ENCODE assay signal across 8 mouse cellular contexts in the genomic region with DNA sequence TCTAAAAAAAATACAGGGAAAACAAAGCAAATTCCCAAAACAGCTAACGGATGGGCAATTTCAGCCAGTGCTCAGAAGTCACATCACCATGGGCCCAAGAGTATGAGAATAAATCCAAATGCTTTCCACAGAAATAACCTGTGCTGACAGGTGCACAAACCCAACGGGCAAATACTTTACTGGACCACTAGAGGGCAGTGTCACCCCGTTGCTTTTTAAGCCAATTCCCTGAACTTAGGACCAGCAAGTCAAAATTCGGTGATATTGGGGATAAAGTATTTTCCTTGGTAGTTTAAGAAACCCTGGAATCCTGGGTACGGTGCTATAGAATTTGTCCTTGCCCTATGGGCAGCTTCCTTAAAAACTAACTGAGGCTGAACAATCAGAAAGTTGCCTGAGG. TPM values are rescaled to one million over a fixed set of nuclear protein-coding genes. Genes with fewer than 3 reads are reported as not detected.
A peak's percentile ranks its signal among the peaks of the same experiment; 100 is the strongest.
DNase-seq lines count a peak whose midpoint lies in the region; ATAC-seq and TF ChIP-seq lines count a peak whose summit lies in the region.

No protein-coding gene starts in this region.

- peak; percentile 67 for DNase-seq in cerebellum, adult 11 months
- DNase-seq in 3T3-L1 (ENCODE audit: low read depth, low spot score), result peak; percentile 81
- peak; percentile 75 for DNase-seq in adrenal gland, postnatal 25 days
- DNase-seq in embryonic facial prominence, embryonic 14.5 days (ENCODE audit: low spot score), result peak; percentile 71
- peak; percentile 80 to 83 for DNase-seq in kidney, postnatal 4 days
- peak; percentile 36 to 55 for DNase-seq in spleen, adult 2 months (ENCODE audit: low read depth in 1 of 2, low spot score in 2 of 2)

- H3K27me3 ChIP-seq in embryonic facial prominence, embryonic 14.5 days (replicated peaks; ENCODE audit: control insufficient read depth, insufficient read depth, low read length), result no peaks in the 10 kb centered on the region
- no peaks in the 10 kb centered on the region for H3K27me3 ChIP-seq in spleen, adult 2 months (ENCODE audit: control insufficient read depth, insufficient read depth, low read length)

- no peak overlapping the region for H3K4me3 ChIP-seq in embryonic facial prominence, embryonic 14.5 days (ENCODE audit: low read depth, low read length)
- no peak overlapping the region for H3K4me3 ChIP-seq in spleen, adult 2 months (ENCODE audit: extremely low read depth, insufficient read depth, insufficient read length)

- H3K9me3 ChIP-seq in embryonic facial prominence, embryonic 14.5 days (ENCODE audit: control insufficient read depth, low read length), result no peaks in the 10 kb centered on the region

- WGBS in embryonic facial prominence, embryonic 14.5 days, result 14% methylated on average over 5 of the region's 5 CpGs
- 23% methylated on average over 5 of the region's 5 CpGs for WGBS in spleen, adult 2 months

- peaks cover 27% of the 10 kb centered on the region for H3K36me3 ChIP-seq in embryonic facial prominence, embryonic 14.5 days (ENCODE audit: control insufficient read depth, insufficient read depth, low read length)
- H3K36me3 ChIP-seq in spleen, adult 2 months (ENCODE audit: control insufficient read depth, insufficient read depth, low read length), result no peaks in the 10 kb centered on the region; the same call in 1 of the 2 replicates

- TF ChIP-seq CTCF in spleen, adult 2 months (IDR thresholded peaks at IDR 0.05; ENCODE audit: extremely low read depth, insufficient read depth, insufficient read length, insufficient replicate concordance), result peak; percentile 77; the same call in 1 of the 2 replicates

- H3K4me1 ChIP-seq in embryonic facial prominence, embryonic 14.5 days (ENCODE audit: control insufficient read depth, insufficient read depth, low read length), result no peaks in the 10 kb centered on the region
- H3K4me1 ChIP-seq in spleen, adult 2 months (ENCODE audit: control insufficient read depth, insufficient read depth, insufficient read length), result no peaks in the 10 kb centered on the region

- no peak overlapping the region for H3K27ac ChIP-seq in embryonic facial prominence, embryonic 14.5 days (replicated peaks; ENCODE audit: low read depth, low read length)
- H3K27ac ChIP-seq in spleen, adult 2 months (ENCODE audit: insufficient read depth, low read length), result no peak overlapping the region

- H3K4me2 ChIP-seq in embryonic facial prominence, embryonic 14.5 days (ENCODE audit: low read depth, low read length), result no peak overlapping the region

- ATAC-seq in cerebellum, adult (ENCODE audit: insufficient number of reproducible peaks, low FRiP score, low TSS enrichment), result no peak
- ATAC-seq in embryonic facial prominence, embryonic 14.5 days (ENCODE audit: low read depth), result no peak
- ATAC-seq in megakaryocyte progenitor cell, adult 5-6 weeks (replicated peaks; ENCODE audit: poor library complexity), result peak; percentile 79

- no peak for TF ChIP-seq POLR2A in spleen, adult 2 months (IDR thresholded peaks at IDR 0.05; ENCODE audit: low read depth, low read length)

- H3K9ac ChIP-seq in embryonic facial prominence, embryonic 14.5 days (ENCODE audit: low read depth, low read length), result no peak overlapping the region

RNA-seq across cellular contexts. Expression of gene Kremen1, which starts 29.3 kb away (rescaled TPM):
- 17.6 and 23.1 TPM in 2 replicates for total RNA-seq in adrenal gland, postnatal 25 days (2021)
- polyA plus RNA-seq in embryonic facial prominence, embryonic 14.5 days (2014; fragmentation: Nextera tagmentation; extraction: Ambion mirVana), result 24.1 and 26.7 TPM in 2 replicates
- 2.0 and 3.2 TPM in 2 replicates for total RNA-seq in megakaryocyte progenitor cell, adult 5-6 weeks (2015)
- total RNA-seq in megakaryocyte progenitor cell, adult 5-6 weeks (2017), result 1.9 and 2.1 TPM in 2 replicates
- polyA plus RNA-seq in spleen, adult 2 months (2012; rRNA removed), result 9.4 and 9.6 TPM in 2 replicates
